Mouse (Mus musculus) layer of hippocampus, adult 9-10 months (tissue): ENCODE measurements at regions not wholly inside any gene's neighbourhood (a gene's known extent, or its start where the extent isn't known, plus 50 kb on each side); places are given as distances from the start of the nearest gene placed in this dataset.

Experiments used
- DNase-seq: peaks from one replicate; pipeline ENCODE4 v3.0.0; 2022; ENCODE audit warnings: low spot score

DNA sequence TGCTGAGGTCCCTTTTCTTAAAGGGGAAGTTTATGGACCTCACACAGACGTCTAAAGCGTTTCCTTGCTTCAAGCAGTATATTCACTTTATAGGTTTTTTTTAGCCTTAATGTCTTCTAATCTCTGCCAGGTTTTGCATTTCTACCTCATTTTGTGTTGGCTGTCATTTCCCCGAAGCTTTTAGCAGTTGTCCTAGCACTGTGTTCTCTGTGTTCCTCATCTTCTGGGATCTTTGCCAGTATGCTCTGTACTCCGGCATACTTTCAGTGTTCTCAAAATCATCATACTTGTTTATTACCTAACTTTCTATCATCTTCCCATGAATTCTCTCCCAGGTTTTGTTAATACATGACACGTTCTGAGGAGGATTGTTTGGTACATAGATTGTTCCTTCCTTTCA lies 333.5 kb upstream of the Lsamp start:
- peak; percentile 16 for DNase-seq

DNA sequence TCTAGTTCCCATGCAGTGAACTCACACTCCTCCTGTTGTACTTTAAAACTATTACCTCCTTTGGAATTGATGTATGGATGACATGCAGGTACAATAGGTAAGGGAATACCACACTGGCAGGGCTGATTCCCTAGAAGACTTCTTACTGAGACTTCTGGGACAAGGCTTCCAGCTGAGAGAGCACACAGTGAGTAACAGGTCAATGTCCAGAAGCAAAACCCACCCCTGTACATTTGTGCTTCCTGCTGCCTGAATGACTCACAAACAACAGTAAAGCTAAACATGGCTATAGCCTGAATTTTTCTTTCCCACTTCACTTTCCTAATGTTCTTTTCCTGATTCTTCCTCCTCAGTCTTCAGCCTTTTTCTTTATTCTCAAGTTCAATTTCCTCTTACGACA lies 316.3 kb upstream of the Lsamp start:
- no peak for DNase-seq

DNA sequence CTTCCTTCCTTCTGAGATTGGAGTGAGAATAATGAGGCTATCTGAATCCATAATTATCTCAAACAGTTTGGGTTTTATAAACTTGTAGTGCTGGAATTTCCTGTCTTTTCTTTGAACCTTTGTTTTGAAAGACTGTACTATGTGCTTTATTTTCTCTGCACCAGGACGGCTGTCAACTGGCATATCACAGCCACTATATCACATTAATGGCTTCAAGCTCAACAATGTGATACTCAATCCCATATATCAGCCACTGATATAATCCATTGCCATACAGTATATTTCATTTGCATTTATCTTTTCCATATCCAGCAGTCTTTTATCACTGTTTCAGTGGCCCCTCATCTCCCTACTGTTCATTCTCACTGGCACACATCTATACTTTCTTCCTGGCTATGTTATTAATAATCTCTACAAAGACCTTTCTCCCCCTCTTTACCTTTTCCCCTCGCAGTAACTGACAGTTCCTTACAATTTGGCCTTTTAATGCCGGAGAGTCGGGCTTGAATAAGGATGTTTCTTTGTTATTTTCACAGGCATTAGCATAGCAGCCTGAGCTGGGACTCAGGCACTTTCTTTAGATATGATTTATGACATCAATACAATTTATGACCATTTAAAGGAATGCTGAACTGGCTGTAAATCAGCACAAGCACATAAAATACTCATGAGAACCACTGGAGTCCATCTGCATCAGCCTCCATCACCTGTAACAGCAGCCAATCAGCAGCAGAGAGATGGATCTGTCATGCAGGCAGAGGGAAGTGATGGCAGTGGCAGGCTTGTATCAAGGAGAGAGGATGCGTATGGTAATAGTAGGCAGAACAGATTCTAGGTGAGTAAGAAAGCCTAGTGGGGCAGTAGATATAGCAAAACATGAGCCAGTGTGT lies 311.8 kb upstream of the Lsamp start:
- DNase-seq: no peak

DNA sequence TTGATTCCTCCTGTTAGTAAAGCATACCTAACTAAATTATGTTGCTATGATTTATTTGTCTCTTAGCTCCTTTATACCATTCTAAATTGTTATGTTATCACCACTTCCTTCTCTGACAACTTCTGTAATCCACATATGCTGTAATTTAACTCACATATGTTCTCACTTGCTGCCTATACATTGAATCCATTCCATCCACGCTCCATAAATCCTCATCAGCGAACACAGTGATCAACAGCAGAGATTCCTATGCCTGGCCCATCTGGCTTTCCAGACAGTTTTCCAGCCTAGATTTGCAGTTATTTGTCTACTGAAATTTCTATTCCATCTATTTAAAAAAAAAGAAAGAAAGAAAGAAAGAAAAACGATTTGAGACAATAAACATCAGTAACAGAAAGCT lies 308.4 kb upstream of the Lsamp start:
- DNase-seq: no peak

DNA sequence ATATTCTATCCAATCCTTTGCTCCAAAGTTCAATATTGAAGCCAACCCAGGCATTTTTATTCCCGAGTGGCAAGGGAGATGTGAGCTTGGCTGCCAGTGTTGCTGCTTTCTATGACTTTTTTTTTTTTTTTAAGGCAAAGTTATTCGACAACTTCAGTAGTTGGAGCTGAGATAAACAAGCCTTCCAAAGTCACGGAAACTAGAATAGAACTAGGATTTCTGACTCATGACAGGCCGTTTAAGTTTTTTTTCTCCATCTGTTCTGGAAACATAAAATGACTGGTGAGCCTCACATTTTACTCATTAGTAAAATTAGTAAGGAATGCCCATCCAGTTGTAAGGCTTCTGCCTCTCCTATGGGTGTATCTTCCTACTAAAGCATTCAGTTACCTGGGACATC lies 305.9 kb upstream of the Lsamp start:
- DNase-seq: no peak

DNA sequence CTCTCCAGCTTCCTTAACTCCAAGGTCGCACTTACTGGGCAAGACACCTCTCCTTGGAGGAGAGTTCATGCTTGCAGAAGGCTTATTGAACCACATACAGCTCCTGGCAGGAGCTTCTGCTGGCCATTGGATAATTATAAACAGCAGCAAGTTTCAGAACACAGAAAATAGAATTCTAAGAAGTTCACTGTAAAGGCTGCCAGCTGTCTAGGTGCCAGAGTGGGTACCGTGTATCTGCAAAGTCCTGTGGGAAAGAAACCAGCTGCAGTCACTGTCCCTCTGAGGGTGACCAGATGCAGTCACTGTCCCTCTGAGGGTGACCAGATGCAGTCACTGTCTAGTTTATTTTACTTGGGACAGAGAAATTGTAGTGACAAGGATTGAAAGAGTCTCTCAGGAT lies 291.1 kb upstream of the Lsamp start:
- no peak for DNase-seq

DNA sequence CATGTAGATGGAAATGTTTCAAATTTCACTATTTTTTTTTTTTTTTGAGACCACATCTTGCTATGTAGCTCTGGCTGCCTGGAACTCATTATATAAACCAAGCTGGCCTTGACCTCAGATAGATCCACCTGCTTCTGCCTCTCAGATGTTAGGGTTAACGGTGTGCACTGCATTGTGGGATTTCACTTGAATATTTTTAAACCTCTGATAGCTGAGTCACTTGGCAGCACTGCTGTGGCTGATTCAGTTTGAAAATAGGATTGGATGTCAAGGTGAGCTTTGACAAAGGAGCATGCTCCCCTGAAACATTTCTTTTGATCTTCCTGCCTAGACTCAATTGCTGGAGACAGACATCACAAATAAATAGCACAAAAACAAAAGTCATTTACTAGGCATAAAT lies 288.3 kb upstream of the Lsamp start:
- DNase-seq: no peak

DNA sequence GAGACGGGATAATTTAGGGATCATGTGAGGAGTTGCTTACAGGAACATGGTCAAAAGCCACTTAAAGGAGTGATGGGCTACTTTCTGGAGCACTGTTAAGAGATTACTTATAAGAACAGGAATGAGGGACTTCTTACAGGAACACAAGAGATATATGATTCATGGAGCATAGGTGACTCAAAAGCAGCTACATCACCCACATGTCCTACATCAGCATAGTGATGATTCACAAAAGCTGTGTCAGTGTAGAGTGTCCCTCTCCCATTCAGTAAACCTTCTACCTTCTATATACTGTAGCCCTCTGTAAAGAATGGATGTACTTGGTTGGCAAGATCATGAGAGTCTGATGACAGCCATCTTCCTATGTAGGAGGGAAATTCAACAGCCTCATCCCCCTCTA lies 285.0 kb upstream of the Lsamp start:
- no peak for DNase-seq

DNA sequence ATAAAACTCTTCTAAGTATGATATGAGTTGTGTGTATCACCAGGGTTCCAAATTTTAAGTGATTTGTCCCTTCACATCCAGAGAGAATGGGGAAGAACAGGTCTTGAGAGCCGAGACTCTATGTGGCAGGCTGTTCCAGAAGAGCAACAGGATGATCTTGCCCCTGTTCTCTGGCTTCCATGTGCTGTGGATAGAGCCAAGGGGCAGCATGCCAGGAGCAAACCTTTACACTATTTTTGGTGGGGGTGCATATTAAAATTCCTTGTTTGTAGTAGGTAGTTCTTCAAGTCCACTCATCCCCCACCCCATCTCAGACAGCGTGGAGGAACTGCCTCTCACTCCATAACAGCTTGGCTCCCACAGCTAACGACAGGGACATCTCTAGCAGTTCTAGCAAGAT lies 278.0 kb upstream of the Lsamp start:
- DNase-seq: no peak

DNA sequence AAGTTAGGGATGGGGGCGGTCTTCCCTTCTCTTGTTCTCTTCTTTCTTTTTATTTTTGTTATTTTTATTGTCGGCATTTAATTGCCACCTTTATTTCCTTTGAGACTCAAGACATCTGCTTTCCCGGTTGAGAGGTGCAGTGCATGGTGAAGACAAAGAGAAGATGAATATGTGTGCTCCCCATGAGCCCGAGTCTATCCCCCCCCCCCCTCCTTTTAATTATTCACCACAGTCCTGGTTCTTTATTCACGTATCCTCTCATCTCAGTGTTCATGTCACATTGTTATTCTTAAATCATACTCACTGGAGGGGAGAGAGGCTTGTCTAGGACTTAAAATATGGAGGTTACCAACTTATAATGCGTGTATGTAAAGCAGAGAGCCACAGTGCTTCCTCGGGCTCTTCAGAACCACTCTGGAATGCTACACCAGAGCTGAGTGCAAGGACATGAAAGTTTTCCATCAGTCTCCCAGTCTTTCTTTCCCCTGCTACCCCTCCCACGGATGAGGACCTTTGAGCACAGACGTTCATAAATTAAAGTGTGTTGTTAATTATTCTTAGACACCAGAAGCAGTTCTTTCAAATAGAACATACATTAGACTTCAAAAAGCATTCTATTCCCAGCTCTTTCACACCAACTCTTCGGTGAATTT lies 274.6 kb upstream of the Lsamp start:
- DNase-seq: no peak

DNA sequence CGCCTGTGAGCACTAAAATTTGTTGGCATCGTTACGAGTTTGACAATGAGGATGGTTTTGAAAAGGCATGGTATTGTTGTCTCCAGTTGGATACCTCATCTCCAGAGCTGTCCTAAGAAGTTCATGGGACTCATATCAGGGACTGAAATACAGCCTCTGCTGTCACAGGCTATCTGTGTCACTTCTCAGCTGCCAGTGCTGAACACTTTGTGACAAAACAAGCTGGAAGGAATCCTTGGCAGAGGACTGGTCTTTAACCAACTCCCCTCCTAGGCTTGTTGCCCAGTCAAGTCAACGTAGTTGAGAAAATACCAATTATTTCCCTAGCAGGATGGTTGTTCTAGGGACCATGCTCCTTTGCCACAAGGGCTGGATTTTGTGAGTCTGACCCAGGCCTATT lies 256.6 kb upstream of the Lsamp start:
- DNase-seq: no peak

DNA sequence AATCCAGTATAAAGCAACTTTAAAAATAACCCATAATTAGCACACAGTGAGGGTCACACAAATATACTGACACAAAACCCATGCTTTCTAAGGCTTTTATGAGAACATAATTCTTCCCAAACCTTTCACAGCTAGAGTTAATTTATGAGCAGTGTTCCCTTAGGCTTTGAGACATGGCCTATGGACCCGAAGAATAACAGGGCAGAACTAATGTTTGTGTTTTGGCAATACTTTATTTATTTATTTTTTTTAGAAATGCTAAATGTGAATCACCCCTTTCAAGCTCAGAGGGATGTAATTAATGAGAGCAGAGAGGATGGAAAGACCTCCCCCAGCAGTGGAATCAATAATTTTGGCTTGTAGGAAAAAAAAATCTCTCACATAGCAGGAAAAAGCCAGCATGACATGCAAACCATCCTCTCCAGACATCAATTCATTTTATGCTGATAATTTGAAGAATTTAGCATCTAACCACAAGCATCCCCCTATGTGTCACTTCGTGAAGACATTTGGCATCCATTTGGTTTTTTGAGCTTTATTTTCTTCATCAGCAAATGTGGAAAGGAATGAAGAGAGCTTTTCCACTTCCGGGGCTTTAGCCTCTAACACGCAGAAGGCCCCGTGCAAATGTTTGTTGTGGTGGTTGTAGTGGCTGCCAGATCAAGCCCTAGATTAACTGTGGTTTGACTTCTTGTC lies 238.0 kb upstream of the Lsamp start:
- no peak for DNase-seq

DNA sequence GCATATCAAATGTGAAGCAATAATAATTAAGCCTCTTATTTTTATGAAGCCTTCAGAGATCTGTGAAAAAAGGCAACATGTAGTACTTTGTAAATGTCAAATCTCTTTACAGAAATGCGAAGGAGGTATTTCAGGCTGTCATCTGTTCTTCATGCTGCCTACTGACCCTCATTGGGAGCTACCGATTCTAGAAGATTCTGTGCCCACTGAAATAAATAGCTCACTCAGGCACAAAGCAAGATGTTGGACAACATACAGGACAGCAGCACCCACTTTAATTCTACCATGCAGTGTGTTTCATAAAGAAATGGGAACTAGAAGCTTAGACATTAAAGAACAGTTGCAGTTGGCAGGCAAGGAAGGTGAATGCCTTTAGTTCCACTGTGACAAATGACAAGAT lies 232.4 kb upstream of the Lsamp start:
- DNase-seq: peak; percentile 16

DNA sequence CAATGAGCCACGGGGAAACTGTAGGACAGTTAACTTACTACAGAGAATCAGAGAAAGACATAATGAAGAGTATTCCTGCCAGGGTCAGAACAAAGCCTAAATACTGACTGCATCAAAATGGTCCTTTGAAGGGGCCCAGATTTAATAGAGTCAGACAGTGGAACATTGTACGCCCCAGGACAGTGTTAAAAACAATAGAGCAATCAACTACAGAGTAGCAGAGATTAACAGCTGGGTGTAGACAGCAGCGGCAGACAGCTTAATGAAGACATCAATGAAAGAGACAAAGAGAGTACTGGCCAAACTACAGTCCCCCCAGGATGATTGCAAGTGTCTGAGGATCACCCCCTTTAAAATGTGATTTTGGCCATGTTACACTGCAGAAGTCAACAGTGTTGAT lies 183.1 kb upstream of the Lsamp start:
- DNase-seq: no peak

DNA sequence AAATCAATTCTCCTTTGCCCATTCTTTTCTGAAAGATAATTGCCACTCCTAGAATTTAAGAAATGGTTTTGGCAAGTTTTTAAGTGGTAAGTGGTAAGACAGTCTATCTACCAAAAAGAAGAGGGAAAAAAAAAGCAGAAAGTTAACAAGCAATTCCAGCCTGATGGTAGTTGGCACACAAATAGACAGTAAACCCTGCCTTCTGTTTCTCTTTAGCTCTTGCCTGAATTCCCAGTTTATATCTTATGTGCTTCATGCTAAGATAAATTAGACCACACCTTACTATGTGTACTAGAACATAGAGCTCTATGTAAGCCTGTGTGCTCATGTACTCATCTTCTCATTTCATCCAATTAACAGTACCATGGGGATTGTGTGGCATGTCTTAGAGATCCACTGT lies 164.0 kb upstream of the Lsamp start:
- DNase-seq: no peak

DNA sequence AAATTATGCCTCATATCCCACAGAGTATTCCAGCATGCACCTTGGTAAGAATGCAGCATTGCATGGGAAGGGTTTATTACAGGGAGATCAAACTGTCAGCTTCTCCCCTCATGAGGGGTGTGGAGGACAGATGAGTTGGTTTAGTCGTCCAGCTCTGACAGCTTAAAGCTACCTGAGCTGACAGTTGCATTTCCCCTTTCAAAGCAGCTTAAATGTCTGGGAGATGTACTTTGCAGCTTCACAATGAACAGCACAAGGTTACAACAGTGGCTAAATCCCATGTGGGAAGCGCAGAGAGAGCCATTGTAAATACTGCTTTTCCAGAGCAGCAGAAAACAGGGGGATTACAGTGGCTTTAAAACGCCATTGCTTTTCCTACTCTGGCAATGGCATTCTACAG lies 149.9 kb upstream of the Lsamp start:
- DNase-seq: no peak

DNA sequence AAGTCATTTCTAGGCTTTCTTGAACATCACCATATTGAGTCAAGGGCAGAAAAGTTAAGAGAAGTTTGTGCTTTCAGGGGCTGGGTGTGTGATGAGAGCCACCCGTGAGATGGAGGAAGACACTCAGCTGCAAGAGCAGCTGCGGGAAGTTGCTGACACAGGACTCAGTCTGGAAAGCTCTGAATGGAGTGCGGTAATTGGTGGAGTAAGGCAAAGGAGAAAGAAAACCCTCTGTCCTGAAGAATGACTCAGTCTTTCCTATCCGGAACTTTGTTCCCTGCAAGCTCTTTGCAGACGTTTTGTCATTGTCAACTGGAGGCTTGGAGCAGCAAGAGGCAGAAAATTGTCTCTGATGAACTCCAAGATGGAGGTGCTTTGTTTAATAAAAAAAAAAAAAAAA lies 102.6 kb upstream of the Lsamp start:
- no peak for DNase-seq

DNA sequence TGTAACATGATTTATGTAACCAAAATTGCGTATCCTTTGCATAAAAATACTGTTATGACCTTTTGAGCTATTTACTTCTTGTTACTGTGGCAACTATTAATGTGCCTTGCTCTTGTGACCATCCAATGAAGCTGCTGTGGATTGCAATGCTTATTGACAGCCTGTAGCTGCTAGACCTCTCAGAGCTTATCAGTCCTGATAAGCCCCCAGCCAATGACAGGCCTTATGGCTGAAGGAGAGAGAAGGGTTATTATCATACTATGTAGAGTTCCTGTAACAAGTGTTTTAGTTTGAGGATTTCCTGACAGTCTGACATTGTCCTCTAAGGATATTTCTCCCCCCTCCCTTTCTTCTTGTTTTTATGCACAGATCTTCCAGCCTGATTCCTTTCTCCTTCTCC lies 96.2 kb upstream of the Lsamp start:
- DNase-seq: no peak
